Mouse (Mus musculus): ENCODE data around the gene Odf3. TPM values are rescaled to one million over a fixed set of nuclear protein-coding genes. Genes with fewer than 3 reads are reported as not detected.

Odf3 gene
- polyA plus RNA-seq, 2 experiments = not detected

- no peak for DNase-seq (ENCODE audit: low read depth in 3 of 3, low spot score in 3 of 3)
- no peaks in the 10 kb centered on the region for H3K4me1 ChIP-seq (replicated peaks; ENCODE audit: control insufficient read depth in 2 of 2, insufficient read depth in 2 of 2, low read length in 1 of 2)
- WGBS (ENCODE audit: insufficient replicate concordance) = 77% methylated on average over 7 of the region's 7 CpGs
- H3K27me3 ChIP-seq (ENCODE audit: control insufficient read depth, insufficient read depth, low read length) = no peaks in the 10 kb centered on the region
- H3K27ac ChIP-seq = no peak overlapping the region
- H3K9me3 ChIP-seq (ENCODE audit: control insufficient read depth, low read length) = no peaks in the 10 kb centered on the region
- peaks cover 33% of the 10 kb centered on the region for H3K36me3 ChIP-seq (replicated peaks; ENCODE audit: control insufficient read depth, insufficient read depth, low read depth)
- no peak overlapping the region for H3K4me3 ChIP-seq (ENCODE audit: insufficient read depth in 1 of 2, low read depth in 2 of 2, low read length in 2 of 2)
- H3K4me2 ChIP-seq (ENCODE audit: low read depth) = no peak overlapping the region
- no peak for ATAC-seq (ENCODE audit: insufficient read depth)
- H3K9ac ChIP-seq (replicated peaks) = no peak overlapping the region
- no peak for TF ChIP-seq CTCF (IDR thresholded peaks at IDR 0.05; ENCODE audit: low read depth)
- TF ChIP-seq EP300 (IDR thresholded peaks at IDR 0.05; ENCODE audit: low read depth) = no peak
These were observed 46.4 kb downstream of the Odf3 start for GRCm38 (mm10) chr7:140894031-140894430.

GRCm38 (mm10) chr7:140894611-140895010 is 47.0 kb downstream of the Odf3 start:
- no peak for DNase-seq (ENCODE audit: low read depth in 3 of 3, low spot score in 3 of 3)
- 84% methylated on average over 3 of the region's 3 CpGs for WGBS (ENCODE audit: insufficient replicate concordance)
- Histone ChIP-seq H3K27me3 (ENCODE audit: control insufficient read depth, insufficient read depth, low read length) (no peaks in the 10 kb centered on the region), H3K36me3 (replicated peaks; ENCODE audit: control insufficient read depth, insufficient read depth, low read depth) (peaks cover 27% of the 10 kb centered on the region), H3K4me1 (replicated peaks; ENCODE audit: control insufficient read depth in 2 of 2, insufficient read depth in 2 of 2, low read length in 1 of 2) (no peaks in the 10 kb centered on the region), H3K4me2 (ENCODE audit: low read depth) (no peak overlapping the region), H3K4me3 (ENCODE audit: insufficient read depth in 1 of 2, low read depth in 2 of 2, low read length in 2 of 2) (no peak overlapping the region), H3K27ac (no peak overlapping the region), H3K9me3 (ENCODE audit: control insufficient read depth, low read length) (no peaks in the 10 kb centered on the region), H3K9ac (replicated peaks) (no peak overlapping the region)
- no peak for ATAC-seq (ENCODE audit: insufficient read depth)
- no peak for TF ChIP-seq EP300 (IDR thresholded peaks at IDR 0.05; ENCODE audit: low read depth)
- TF ChIP-seq CTCF (IDR thresholded peaks at IDR 0.05; ENCODE audit: low read depth) = no peak

GRCm38 (mm10) chr7:140897863-140898262 is 50.3 kb downstream of the Odf3 start:
- Histone ChIP-seq H3K27me3 (ENCODE audit: control insufficient read depth, insufficient read depth, low read length) (no peaks in the 10 kb centered on the region), H3K4me3 (ENCODE audit: insufficient read depth in 1 of 2, low read depth in 2 of 2, low read length in 2 of 2) (no peak overlapping the region), H3K27ac (no peak overlapping the region), H3K4me1 (replicated peaks; ENCODE audit: control insufficient read depth in 2 of 2, insufficient read depth in 2 of 2, low read length in 1 of 2) (no peaks in the 10 kb centered on the region), H3K9me3 (ENCODE audit: control insufficient read depth, low read length) (no peaks in the 10 kb centered on the region), H3K4me2 (ENCODE audit: low read depth) (no peak overlapping the region), H3K36me3 (replicated peaks; ENCODE audit: control insufficient read depth, insufficient read depth, low read depth) (peaks cover 11% of the 10 kb centered on the region), H3K9ac (replicated peaks) (no peak overlapping the region)
- ATAC-seq (ENCODE audit: insufficient read depth) (no peak), DNase-seq (ENCODE audit: low read depth in 3 of 3, low spot score in 3 of 3) (no peak)
- no peak for TF ChIP-seq CTCF (IDR thresholded peaks at IDR 0.05; ENCODE audit: low read depth)
- TF ChIP-seq EP300 (IDR thresholded peaks at IDR 0.05; ENCODE audit: low read depth) = no peak
- WGBS (ENCODE audit: insufficient replicate concordance) = 77% methylated on average over 7 of the region's 7 CpGs

- Histone ChIP-seq H3K9me3 (ENCODE audit: control insufficient read depth, low read length) (no peaks in the 10 kb centered on the region), H3K4me2 (ENCODE audit: low read depth) (no peak overlapping the region), H3K9ac (replicated peaks) (no peak overlapping the region), H3K27ac (no peak overlapping the region), H3K4me3 (ENCODE audit: insufficient read depth in 1 of 2, low read depth in 2 of 2, low read length in 2 of 2) (no peak overlapping the region), H3K27me3 (ENCODE audit: control insufficient read depth, insufficient read depth, low read length) (no peaks in the 10 kb centered on the region), H3K36me3 (replicated peaks; ENCODE audit: control insufficient read depth, insufficient read depth, low read depth) (peaks cover 9% of the 10 kb centered on the region), H3K4me1 (replicated peaks; ENCODE audit: control insufficient read depth in 2 of 2, insufficient read depth in 2 of 2, low read length in 1 of 2) (no peaks in the 10 kb centered on the region)
- WGBS (ENCODE audit: insufficient replicate concordance) = 69% methylated on average over 3 of the region's 3 CpGs
- ATAC-seq (ENCODE audit: insufficient read depth) (no peak), DNase-seq (ENCODE audit: low read depth in 3 of 3, low spot score in 3 of 3) (no peak)
- TF ChIP-seq CTCF (IDR thresholded peaks at IDR 0.05; ENCODE audit: low read depth) (no peak), EP300 (IDR thresholded peaks at IDR 0.05; ENCODE audit: low read depth) (no peak)
These were observed 51.5 kb downstream of the Odf3 start for GRCm38 (mm10) chr7:140899121-140899520.

- no peak for DNase-seq (ENCODE audit: low read depth in 3 of 3, low spot score in 3 of 3)
- Histone ChIP-seq H3K27ac (no peak within 1 kb of the TSS), H3K36me3 (replicated peaks; ENCODE audit: control insufficient read depth, insufficient read depth, low read depth) (peaks cover 6% of the 10 kb centered on the region), H3K27me3 (ENCODE audit: control insufficient read depth, insufficient read depth, low read length) (no peaks in the 10 kb centered on the region), H3K9ac (replicated peaks) (no peak within 1 kb of the TSS), H3K4me1 (replicated peaks; ENCODE audit: control insufficient read depth in 2 of 2, insufficient read depth in 2 of 2, low read length in 1 of 2) (no peaks in the 10 kb centered on the region), H3K4me3 (ENCODE audit: insufficient read depth in 1 of 2, low read depth in 2 of 2, low read length in 2 of 2) (no peak within 1 kb of the TSS), H3K9me3 (ENCODE audit: control insufficient read depth, low read length) (no peaks in the 10 kb centered on the region), H3K4me2 (ENCODE audit: low read depth) (no peak within 1 kb of the TSS)
- WGBS (ENCODE audit: insufficient replicate concordance) = 71% methylated on average over 10 of the region's 10 CpGs
- no peak for ATAC-seq (ENCODE audit: insufficient read depth)
- TF ChIP-seq CTCF (IDR thresholded peaks at IDR 0.05; ENCODE audit: low read depth) (no peak), EP300 (IDR thresholded peaks at IDR 0.05; ENCODE audit: low read depth) (no peak)
These were observed 52.6 kb downstream of the Odf3 start, which contains the start of gene Cox8b for GRCm38 (mm10) chr7:140900220-140900619. TSS of gene Cox8b (minus strand) at chr7:140900446.

Other genes starting within 250 kb of the Odf3 start
- not detected in 2 replicates for gene Olfr46, start 246.5 kb upstream of the Odf3 start, polyA plus RNA-seq (2012; rRNA removed)
- not detected in 2 replicates for gene Olfr46, start 246.5 kb upstream of the Odf3 start, polyA plus RNA-seq (2014; fragmentation: Nextera tagmentation; extraction: Ambion mirVana)
- not detected in 2 replicates for gene Olfr61, start 218.8 kb upstream of the Odf3 start, polyA plus RNA-seq (2012; rRNA removed)
- gene Olfr61, start 218.8 kb upstream of the Odf3 start, polyA plus RNA-seq (2014; fragmentation: Nextera tagmentation; extraction: Ambion mirVana) = not detected in 2 replicates
- not detected in 2 replicates for gene Olfr53, start 201.4 kb upstream of the Odf3 start, polyA plus RNA-seq (2012; rRNA removed)
- gene Olfr53, start 201.4 kb upstream of the Odf3 start, polyA plus RNA-seq (2014; fragmentation: Nextera tagmentation; extraction: Ambion mirVana) = not detected in 2 replicates
- gene Olfr539, start 187.9 kb upstream of the Odf3 start, polyA plus RNA-seq (2012; rRNA removed) = not detected in 2 replicates
- gene Olfr539, start 187.9 kb upstream of the Odf3 start, polyA plus RNA-seq (2014; fragmentation: Nextera tagmentation; extraction: Ambion mirVana) = not detected in 2 replicates
- gene Olfr45, start 165.9 kb upstream of the Odf3 start, polyA plus RNA-seq (2012; rRNA removed) = not detected in 2 replicates
- gene Olfr45, start 165.9 kb upstream of the Odf3 start, polyA plus RNA-seq (2014; fragmentation: Nextera tagmentation; extraction: Ambion mirVana) = not detected in 2 replicates
- gene Olfr541, start 150.5 kb upstream of the Odf3 start, polyA plus RNA-seq (2012; rRNA removed) = not detected in 2 replicates
- gene Olfr541, start 150.5 kb upstream of the Odf3 start, polyA plus RNA-seq (2014; fragmentation: Nextera tagmentation; extraction: Ambion mirVana) = not detected in 2 replicates
- gene Cyp2e1, start 84.1 kb upstream of the Odf3 start, polyA plus RNA-seq (2012; rRNA removed) = 0.07 and 0.14 TPM in 2 replicates
- 0.17 and 0.18 TPM in 2 replicates for gene Cyp2e1, start 84.1 kb upstream of the Odf3 start, polyA plus RNA-seq (2014; fragmentation: Nextera tagmentation; extraction: Ambion mirVana)
- gene Syce1, start 60.0 kb upstream of the Odf3 start, polyA plus RNA-seq (2012; rRNA removed) = 0.08 and 0.09 TPM in 2 replicates
- not detected in 2 replicates for gene Syce1, start 60.0 kb upstream of the Odf3 start, polyA plus RNA-seq (2014; fragmentation: Nextera tagmentation; extraction: Ambion mirVana)
- gene Zfp941, start 25.6 kb upstream of the Odf3 start, polyA plus RNA-seq (2012; rRNA removed) = 0.06 and 0.10 TPM in 2 replicates
- gene Zfp941, start 25.6 kb upstream of the Odf3 start, polyA plus RNA-seq (2014; fragmentation: Nextera tagmentation; extraction: Ambion mirVana) = 0.10 and 0.25 TPM in 2 replicates
- 8.3 and 9.1 TPM in 2 replicates for gene Urah, start 12.8 kb upstream of the Odf3 start, polyA plus RNA-seq (2012; rRNA removed)
- 19.3 and 22.8 TPM in 2 replicates for gene Urah, start 12.8 kb upstream of the Odf3 start, polyA plus RNA-seq (2014; fragmentation: Nextera tagmentation; extraction: Ambion mirVana)
- gene Scgb1c1, start 2.3 kb upstream of the Odf3 start, polyA plus RNA-seq (2012; rRNA removed) = not detected in 2 replicates
- gene Scgb1c1, start 2.3 kb upstream of the Odf3 start, polyA plus RNA-seq (2014; fragmentation: Nextera tagmentation; extraction: Ambion mirVana) = not detected in 2 replicates
- gene Gm45785, start 8.5 kb downstream of the Odf3 start, polyA plus RNA-seq (2012; rRNA removed) = not detected in 2 replicates
- gene Gm45785, start 8.5 kb downstream of the Odf3 start, polyA plus RNA-seq (2014; fragmentation: Nextera tagmentation; extraction: Ambion mirVana) = not detected in 2 replicates
- gene Ric8a, start 9.2 kb downstream of the Odf3 start, polyA plus RNA-seq (2012; rRNA removed) = 14.4 and 17.9 TPM in 2 replicates
- 19.1 and 19.7 TPM in 2 replicates for gene Ric8a, start 9.2 kb downstream of the Odf3 start, polyA plus RNA-seq (2014; fragmentation: Nextera tagmentation; extraction: Ambion mirVana)
- gene Bet1l, start 9.8 kb downstream of the Odf3 start, polyA plus RNA-seq (2012; rRNA removed) = 8.3 and 11.6 TPM in 2 replicates
- 20.6 and 21.1 TPM in 2 replicates for gene Bet1l, start 9.8 kb downstream of the Odf3 start, polyA plus RNA-seq (2014; fragmentation: Nextera tagmentation; extraction: Ambion mirVana)
- gene Psmd13, start 34.2 kb downstream of the Odf3 start, polyA plus RNA-seq (2012; rRNA removed) = 39.8 and 50.8 TPM in 2 replicates
- 90.5 and 92.6 TPM in 2 replicates for gene Psmd13, start 34.2 kb downstream of the Odf3 start, polyA plus RNA-seq (2014; fragmentation: Nextera tagmentation; extraction: Ambion mirVana)
- gene Sirt3, start 34.5 kb downstream of the Odf3 start, polyA plus RNA-seq (2012; rRNA removed) = 13.7 and 14.0 TPM in 2 replicates
- 14.4 and 14.7 TPM in 2 replicates for gene Sirt3, start 34.5 kb downstream of the Odf3 start, polyA plus RNA-seq (2014; fragmentation: Nextera tagmentation; extraction: Ambion mirVana)
- not detected in 2 replicates for gene Cox8b, start 52.6 kb downstream of the Odf3 start, polyA plus RNA-seq (2012; rRNA removed)
- not detected in 2 replicates for gene Cox8b, start 52.6 kb downstream of the Odf3 start, polyA plus RNA-seq (2014; fragmentation: Nextera tagmentation; extraction: Ambion mirVana)
- gene Nlrp6, start 73.1 kb downstream of the Odf3 start, polyA plus RNA-seq (2012; rRNA removed) = 6.3 and 6.5 TPM in 2 replicates
- gene Nlrp6, start 73.1 kb downstream of the Odf3 start, polyA plus RNA-seq (2014; fragmentation: Nextera tagmentation; extraction: Ambion mirVana) = 2.6 and 3.2 TPM in 2 replicates
- gene Pgghg, start 93.6 kb downstream of the Odf3 start, polyA plus RNA-seq (2012; rRNA removed) = 7.2 TPM in 2 replicates
- 4.5 and 4.9 TPM in 2 replicates for gene Pgghg, start 93.6 kb downstream of the Odf3 start, polyA plus RNA-seq (2014; fragmentation: Nextera tagmentation; extraction: Ambion mirVana)
- 0.17 and 0.33 TPM in 2 replicates for gene Ifitm5, start 102.5 kb downstream of the Odf3 start, polyA plus RNA-seq (2012; rRNA removed)
- gene Ifitm5, start 102.5 kb downstream of the Odf3 start, polyA plus RNA-seq (2014; fragmentation: Nextera tagmentation; extraction: Ambion mirVana) = 0.30 and 0.32 TPM in 2 replicates
- not detected in 2 replicates for gene Gm45717, start 108.1 kb downstream of the Odf3 start, polyA plus RNA-seq (2012; rRNA removed)
- gene Gm45717, start 108.1 kb downstream of the Odf3 start, polyA plus RNA-seq (2014; fragmentation: Nextera tagmentation; extraction: Ambion mirVana) = not detected in 2 replicates
- 217 and 258 TPM in 2 replicates for gene Ifitm2, start 108.2 kb downstream of the Odf3 start, polyA plus RNA-seq (2012; rRNA removed)
- gene Ifitm2, start 108.2 kb downstream of the Odf3 start, polyA plus RNA-seq (2014; fragmentation: Nextera tagmentation; extraction: Ambion mirVana) = 405 and 432 TPM in 2 replicates
- gene Ifitm1, start 119.4 kb downstream of the Odf3 start, polyA plus RNA-seq (2012; rRNA removed) = 34.2 and 35.7 TPM in 2 replicates
- gene Ifitm1, start 119.4 kb downstream of the Odf3 start, polyA plus RNA-seq (2014; fragmentation: Nextera tagmentation; extraction: Ambion mirVana) = 20.2 and 30.9 TPM in 2 replicates
- 27.8 and 30.8 TPM in 2 replicates for gene Ifitm3, start 163.0 kb downstream of the Odf3 start, polyA plus RNA-seq (2012; rRNA removed)
- 61.5 and 73.5 TPM in 2 replicates for gene Ifitm3, start 163.0 kb downstream of the Odf3 start, polyA plus RNA-seq (2014; fragmentation: Nextera tagmentation; extraction: Ambion mirVana)
- 8.3 and 9.2 TPM in 2 replicates for gene Ifitm6, start 170.1 kb downstream of the Odf3 start, polyA plus RNA-seq (2012; rRNA removed)
- gene Ifitm6, start 170.1 kb downstream of the Odf3 start, polyA plus RNA-seq (2014; fragmentation: Nextera tagmentation; extraction: Ambion mirVana) = 6.0 and 9.6 TPM in 2 replicates
- gene Gm17387, start 181.3 kb downstream of the Odf3 start, polyA plus RNA-seq (2012; rRNA removed) = not detected in 2 replicates
- gene Gm17387, start 181.3 kb downstream of the Odf3 start, polyA plus RNA-seq (2014; fragmentation: Nextera tagmentation; extraction: Ambion mirVana) = not detected in 2 replicates
- gene B4galnt4, start 213.3 kb downstream of the Odf3 start, polyA plus RNA-seq (2012; rRNA removed) = 0.64 and 0.84 TPM in 2 replicates
- gene B4galnt4, start 213.3 kb downstream of the Odf3 start, polyA plus RNA-seq (2014; fragmentation: Nextera tagmentation; extraction: Ambion mirVana) = 0.39 and 0.68 TPM in 2 replicates
- gene Pkp3, start 230.4 kb downstream of the Odf3 start, polyA plus RNA-seq (2012; rRNA removed) = 0.33 and 0.51 TPM in 2 replicates
- 0.36 and 0.80 TPM in 2 replicates for gene Pkp3, start 230.4 kb downstream of the Odf3 start, polyA plus RNA-seq (2014; fragmentation: Nextera tagmentation; extraction: Ambion mirVana)